Mouse (Mus musculus): ENCODE measurements around the gene Slc7a1. TPM values are rescaled to one million over a fixed set of nuclear protein-coding genes. Genes with fewer than 3 reads are reported as not detected.

Slc7a1 gene
- total RNA-seq, 2 experiments from 2014 or later, result 2.4 to 3.0 TPM

GRCm38 (mm10) chr5:148409465-148409864 is 9.8 kb upstream of the Slc7a1 start:
- no peak for TF ChIP-seq CTCF (IDR thresholded peaks at IDR 0.05)
- H3K4me3 ChIP-seq, result no peak overlapping the region
- no peak for DNase-seq
- intact Hi-C loops (cut with DNase I), result no loop called here
- no peak overlapping the region for H3K27ac ChIP-seq

GRCm38 (mm10) chr5:148406913-148407312 is 7.2 kb upstream of the Slc7a1 start:
- peak; percentile 19; the same call in 1 of the 2 replicates for TF ChIP-seq CTCF (IDR thresholded peaks at IDR 0.05)
- no peak overlapping the region for H3K27ac ChIP-seq
- H3K4me3 ChIP-seq, result no peak overlapping the region
- intact Hi-C loops (cut with DNase I), result no loop called here
- no peak for DNase-seq

- no peak overlapping the region for H3K4me3 ChIP-seq
- TF ChIP-seq CTCF (IDR thresholded peaks at IDR 0.05), result no peak
- intact Hi-C loops (cut with DNase I), result no loop called here
- H3K27ac ChIP-seq, result no peak overlapping the region
- DNase-seq, result no peak
These were observed 4.8 kb upstream of the Slc7a1 start for GRCm38 (mm10) chr5:148404548-148404947.

GRCm38 (mm10) chr5:148402641-148403040 is 2.9 kb upstream of the Slc7a1 start:
- TF ChIP-seq CTCF (IDR thresholded peaks at IDR 0.05), result no peak
- intact Hi-C loops (cut with DNase I), result no loop called here

GRCm38 (mm10) chr5:148398766-148399659 is 691 bp downstream of the Slc7a1 start:
- TF ChIP-seq CTCF (IDR thresholded peaks at IDR 0.05), result no peak
- intact Hi-C loops (cut with DNase I), result no loop called here
- DNase-seq, result peak; percentile 71
- Histone ChIP-seq H3K27ac (peak overlapping the region; percentile 85), H3K4me3 (peak overlapping the region; percentile 87)

More at GRCm38 (mm10) chr5:148402641-148403040, 2.9 kb upstream of the Slc7a1 start:
- DNase-seq, result no peak
- H3K27ac ChIP-seq, result no peak overlapping the region
- no peak overlapping the region for H3K4me3 ChIP-seq

GRCm38 (mm10) chr5:148398451-148398765 is 1.3 kb downstream of the Slc7a1 start:
- Histone ChIP-seq H3K27ac (no peak overlapping the region), H3K4me3 (peak overlapping the region; percentile 87)
- TF ChIP-seq CTCF (IDR thresholded peaks at IDR 0.05), result no peak
- DNase-seq, result no peak
- intact Hi-C loops (cut with DNase I), result no loop called here

- DNase-seq, result no peak
- TF ChIP-seq CTCF (IDR thresholded peaks at IDR 0.05), result no peak
- no peak overlapping the region for H3K27ac ChIP-seq
- no peak overlapping the region for H3K4me3 ChIP-seq
- intact Hi-C loops (cut with DNase I), result no loop called here
These were observed 1.8 kb downstream of the Slc7a1 start for GRCm38 (mm10) chr5:148397911-148398310.

- no peak for TF ChIP-seq CTCF (IDR thresholded peaks at IDR 0.05)
- Histone ChIP-seq H3K4me3 (no peak overlapping the region), H3K27ac (no peak overlapping the region)
- intact Hi-C loops (cut with DNase I), result no loop called here
- no peak for DNase-seq
These were observed 2.3 kb downstream of the Slc7a1 start for GRCm38 (mm10) chr5:148397418-148397817.

GRCm38 (mm10) chr5:148393316-148393715 is 6.4 kb downstream of the Slc7a1 start:
- Histone ChIP-seq H3K4me3 (no peak overlapping the region), H3K27ac (no peak overlapping the region)
- intact Hi-C loops (cut with DNase I), result no loop called here
- DNase-seq, result no peak
- no peak for TF ChIP-seq CTCF (IDR thresholded peaks at IDR 0.05)

GRCm38 (mm10) chr5:148392831-148393230 is 6.9 kb downstream of the Slc7a1 start:
- no peak overlapping the region for H3K4me3 ChIP-seq
- DNase-seq, result no peak
- no peak overlapping the region for H3K27ac ChIP-seq
- TF ChIP-seq CTCF (IDR thresholded peaks at IDR 0.05), result no peak
- intact Hi-C loops (cut with DNase I), result no loop called here

- intact Hi-C loops (cut with DNase I), result no loop called here
- TF ChIP-seq CTCF (IDR thresholded peaks at IDR 0.05), result no peak
- no peak overlapping the region for H3K4me3 ChIP-seq
- no peak overlapping the region for H3K27ac ChIP-seq
- no peak for DNase-seq
These were observed 10.4 kb downstream of the Slc7a1 start for GRCm38 (mm10) chr5:148389007-148389970.

- no peak for DNase-seq
- Histone ChIP-seq H3K4me3 (no peak overlapping the region), H3K27ac (no peak overlapping the region)
- intact Hi-C loops (cut with DNase I), result no loop called here
- TF ChIP-seq CTCF (IDR thresholded peaks at IDR 0.05), result no peak
These were observed 11.3 kb downstream of the Slc7a1 start for GRCm38 (mm10) chr5:148388251-148389006.
